Mouse (Mus musculus): ENCODE results near the gene Srr.
A peak's percentile ranks its signal among the peaks of the same experiment; 100 is the strongest.

Srr gene

DNA sequence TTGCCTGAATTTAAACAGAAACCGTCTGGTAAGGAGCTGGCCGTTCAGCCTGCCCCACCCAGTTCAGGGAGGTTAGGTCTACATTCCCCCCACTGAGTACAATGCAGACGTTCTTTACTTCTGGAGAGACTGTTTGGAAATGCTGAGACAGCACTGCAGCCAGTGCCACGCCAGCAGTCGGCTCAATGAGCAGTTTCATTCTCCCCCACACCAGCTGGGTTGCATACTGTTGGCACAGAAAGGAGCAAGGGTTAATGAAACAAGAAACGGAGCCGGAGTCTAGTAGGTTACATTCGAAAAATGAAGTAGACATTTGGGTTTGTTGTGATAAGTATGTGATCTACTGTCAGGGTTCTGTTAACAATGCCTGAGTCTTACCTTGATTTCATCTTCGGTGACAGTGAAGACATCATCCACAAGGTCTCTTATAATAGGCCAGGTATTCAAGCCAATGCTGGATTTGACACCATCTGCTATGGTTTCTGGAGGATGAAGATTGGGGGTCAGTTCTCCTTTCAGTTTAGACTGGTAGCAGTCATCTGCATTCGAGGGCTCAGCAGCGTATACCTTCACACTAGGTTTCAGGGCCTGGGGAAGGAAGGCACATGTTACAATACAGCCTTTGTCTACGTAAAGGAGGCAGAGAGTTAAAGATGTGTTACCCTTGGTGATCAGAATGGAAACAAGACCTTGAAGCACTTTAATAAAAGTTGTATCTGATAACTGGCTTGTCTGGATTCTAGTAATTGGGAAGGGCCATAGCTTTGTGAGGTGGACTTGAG, 16.9 kb downstream of the Srr start:
- no peak for DNase-seq (ENCODE audit: low read depth, low spot score)

DNA sequence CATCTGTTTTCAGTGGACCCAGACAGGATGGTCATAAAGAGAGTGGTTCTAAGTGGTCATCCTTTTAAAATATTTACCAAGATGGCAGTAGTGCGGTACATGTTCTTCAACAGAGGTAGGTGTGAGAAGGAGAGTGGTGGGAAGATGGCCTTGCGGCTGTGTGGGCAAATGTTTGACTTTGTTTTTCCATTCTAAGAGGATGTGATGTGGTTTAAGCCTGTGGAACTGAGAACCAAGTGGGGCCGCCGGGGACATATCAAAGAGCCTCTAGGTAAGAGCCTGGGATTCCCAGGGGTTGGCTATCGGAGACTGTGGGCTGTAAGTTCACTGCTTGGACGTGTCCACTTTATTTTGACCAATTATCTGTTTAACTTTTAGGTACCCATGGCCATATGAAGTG, 17.9 kb downstream of the Srr start:
- no peak for DNase-seq (ENCODE audit: low read depth, low spot score)

DNA sequence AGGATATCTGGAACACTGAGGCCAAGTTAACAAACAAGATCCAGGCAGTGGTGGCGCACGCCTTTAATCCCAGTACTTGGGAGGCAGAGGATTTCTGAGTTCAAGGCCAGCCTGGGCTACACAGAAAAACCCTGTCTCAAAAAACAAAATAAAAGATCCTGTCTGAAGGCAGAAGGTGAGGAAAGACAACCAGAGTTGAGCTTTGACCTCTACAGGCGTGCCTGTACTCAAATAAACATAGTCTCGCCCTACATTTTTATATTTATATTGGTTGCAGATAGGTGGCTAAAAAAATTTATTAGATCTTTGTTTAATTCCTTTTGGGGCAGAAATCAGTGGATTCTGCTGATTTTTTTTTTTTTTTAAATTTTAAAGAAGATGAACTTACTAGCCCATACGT, 23.3 kb downstream of the Srr start:
- DNase-seq (ENCODE audit: low read depth, low spot score), result no peak

DNA sequence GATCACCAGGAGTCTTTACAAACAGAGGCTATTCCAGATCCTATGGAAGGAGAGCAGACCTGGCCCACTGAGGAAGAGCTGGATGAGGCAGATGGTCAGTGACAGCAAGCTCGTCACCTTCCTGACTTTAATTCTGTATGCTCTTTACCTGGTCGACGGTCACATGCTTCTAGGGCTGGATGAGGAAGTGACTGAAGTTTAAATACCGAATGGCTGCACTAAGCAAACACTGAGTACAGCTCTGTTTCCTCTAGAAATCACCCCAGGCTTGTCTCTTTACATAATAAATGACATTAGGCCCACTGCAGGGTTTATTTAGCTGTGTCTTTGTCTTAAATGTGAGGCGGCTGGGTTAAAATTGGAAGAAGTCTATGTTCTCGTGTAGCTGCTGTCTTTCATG, 24.2 kb downstream of the Srr start:
- DNase-seq (ENCODE audit: low read depth, low spot score), result no peak

DNA sequence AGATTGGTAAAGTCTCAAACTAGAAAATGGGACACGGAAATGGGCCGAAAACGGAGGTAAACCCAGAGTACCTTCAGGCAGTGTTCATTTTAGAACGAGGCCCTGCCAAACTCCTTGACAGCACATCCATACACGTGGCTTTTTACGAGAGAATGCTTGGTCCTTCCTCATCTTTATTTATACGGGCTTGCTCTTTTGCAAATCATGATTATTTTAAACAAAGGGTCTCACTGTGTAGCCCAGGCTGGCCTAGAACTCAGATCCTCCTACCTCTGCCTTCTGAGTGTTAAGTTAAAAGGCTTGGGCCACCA, 27.3 kb downstream of the Srr start:
- no peak for DNase-seq (ENCODE audit: low read depth, low spot score)

DNA sequence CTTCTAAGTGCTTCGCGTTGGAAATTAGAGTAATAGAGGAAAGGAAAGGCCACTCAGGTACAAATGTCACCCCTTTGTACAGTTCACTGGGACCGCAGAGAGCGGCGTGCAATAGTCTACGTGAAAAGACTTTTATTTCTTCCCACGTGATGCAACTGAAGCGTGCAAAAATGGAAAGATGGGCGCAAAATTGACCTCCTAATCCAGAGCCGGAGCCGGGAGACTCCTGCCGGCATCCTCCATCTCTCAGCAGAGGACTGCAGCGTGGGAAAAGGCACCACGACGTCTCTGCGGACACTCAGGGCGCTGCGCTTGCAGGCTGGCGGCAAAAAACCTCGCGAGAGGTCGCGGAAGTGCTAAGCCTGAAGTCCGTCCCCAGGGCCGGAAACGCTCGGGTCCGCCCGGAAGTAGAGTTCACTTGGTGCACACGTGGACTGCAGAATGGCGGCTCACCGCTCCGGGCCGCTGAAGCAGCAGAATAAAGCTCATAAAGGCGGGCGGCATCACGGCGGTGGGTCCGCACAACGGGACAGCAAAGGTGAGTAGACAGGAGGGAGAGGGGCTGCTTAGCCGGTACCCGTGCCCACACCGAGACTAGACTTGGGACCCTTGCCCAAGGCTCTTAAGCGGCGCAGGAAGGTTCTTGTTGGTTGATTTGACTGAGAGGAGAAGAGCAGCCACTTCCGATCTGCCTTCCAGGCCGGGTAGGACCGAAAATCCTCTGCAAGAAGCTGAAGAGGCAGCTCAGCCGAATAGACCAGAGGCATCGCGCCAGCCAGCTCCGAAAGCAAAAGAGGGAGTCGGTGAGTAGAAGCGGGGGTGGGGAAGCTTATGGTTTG, 27.9 kb downstream of the Srr start, which contains the start of gene Tsr1:
Gene Tsr1 (plus strand): TSS at position 394 of the 839 bp plus-strand sequence.
- DNase-seq (ENCODE audit: low read depth, low spot score), result peak; percentile 92

DNA sequence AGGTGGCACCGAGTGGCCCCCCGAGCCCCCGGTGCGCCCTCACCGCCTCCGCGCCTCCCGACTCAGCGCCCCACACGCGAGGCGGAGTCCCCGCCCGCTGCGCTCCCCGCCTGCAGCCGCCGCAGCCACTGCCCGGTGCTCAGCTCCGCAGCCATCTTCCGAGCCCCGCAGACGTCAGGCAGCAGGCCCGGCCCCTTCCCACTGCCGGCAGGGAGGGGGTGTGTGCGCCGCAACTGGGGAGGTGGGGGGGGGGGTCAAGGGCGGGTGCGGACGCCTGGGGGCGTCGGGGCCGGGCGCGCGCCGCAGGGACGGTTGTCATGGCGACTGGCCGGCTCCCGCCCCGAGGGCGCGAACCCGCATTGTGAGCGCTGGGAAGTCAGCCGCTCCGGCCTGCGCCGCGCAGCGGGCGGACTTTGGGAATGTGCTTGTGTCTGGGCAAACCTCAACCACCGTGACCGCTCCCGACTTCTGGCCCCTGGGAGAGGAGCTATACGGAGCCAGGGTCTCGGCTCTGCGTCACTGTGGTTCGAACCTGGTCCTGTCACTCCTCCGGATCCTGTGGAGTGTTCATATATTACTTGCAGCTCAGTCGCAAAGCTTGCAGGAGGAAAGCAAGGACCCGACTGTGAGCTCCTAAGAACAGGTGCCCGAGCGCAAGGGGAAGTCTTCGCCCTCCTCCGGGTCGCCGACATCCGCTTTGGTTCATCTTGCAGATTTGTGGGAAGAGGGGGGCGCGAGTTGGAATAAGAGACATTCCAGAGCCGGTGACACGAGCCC, 28.7 kb downstream of the Srr start, which contains the start of gene Sgsm2:
Gene Sgsm2 (minus strand): TSS at position 160 of the 777 bp plus-strand sequence.
- DNase-seq (ENCODE audit: low read depth, low spot score), result peak; percentile 79

DNA sequence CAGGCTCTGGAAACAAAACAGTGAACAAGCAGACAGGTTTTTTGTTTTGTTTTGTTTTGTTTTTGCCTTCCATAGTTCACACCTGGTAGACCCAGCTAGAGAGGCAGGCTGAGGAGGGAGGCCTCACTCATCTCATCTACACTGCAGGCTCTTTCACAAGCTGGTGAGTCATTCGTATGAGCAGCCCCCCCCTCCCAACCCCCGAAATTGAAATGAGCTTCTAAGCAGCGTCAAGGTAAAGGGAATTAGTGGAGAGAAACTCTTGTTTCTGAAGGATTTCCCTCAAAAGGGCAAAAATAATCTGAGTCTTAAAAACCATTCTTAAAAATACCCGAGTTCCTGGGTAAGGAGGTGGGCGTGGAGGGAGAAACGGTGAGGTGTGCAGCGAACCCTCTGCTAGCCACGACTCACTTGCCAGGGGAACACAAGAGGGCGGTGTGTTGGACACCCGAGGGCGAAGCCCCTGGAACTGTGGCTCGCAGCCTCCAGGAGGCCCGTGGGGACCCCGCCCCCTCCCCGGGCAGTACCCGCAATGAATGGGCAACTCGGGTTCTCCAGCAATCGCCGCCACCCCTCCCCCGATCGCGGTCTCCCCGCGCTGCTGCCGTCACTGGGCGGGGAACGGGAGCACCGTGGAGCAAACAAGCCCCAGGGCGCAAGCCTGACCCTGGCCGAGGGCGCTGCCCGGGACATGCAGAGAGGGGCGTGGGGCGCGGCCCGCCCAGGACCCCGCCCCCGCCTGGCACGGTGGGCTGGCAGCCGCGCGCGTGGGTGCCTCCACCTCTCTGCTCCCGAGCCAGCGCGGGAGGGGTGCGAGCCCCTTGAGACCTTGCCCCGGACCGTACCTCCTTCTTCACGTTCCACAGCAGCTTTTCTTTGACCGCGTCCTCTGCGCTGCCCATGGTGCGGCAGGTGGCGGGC, 29.5 kb downstream of the Srr start:
- DNase-seq (ENCODE audit: low read depth, low spot score), result peak; percentile 66

DNA sequence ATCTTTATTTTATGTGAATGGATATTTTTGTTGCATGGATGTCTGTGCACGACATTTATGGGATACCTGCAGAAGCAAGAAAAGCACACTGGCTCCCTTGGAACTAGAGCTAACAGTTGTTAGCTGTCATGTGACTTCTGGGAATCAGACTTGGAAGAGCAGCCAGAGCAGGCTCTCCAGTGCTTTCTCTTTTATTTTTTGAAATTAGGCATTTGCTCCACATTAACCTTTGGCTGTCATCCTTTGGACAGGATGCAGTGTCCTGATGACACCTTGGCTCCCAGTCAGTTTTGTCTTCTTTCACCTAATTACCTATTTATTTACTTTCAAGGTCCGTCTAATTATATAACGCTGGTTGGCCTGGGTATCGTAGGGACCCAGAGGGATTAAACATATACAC, 31.1 kb downstream of the Srr start:
- DNase-seq (ENCODE audit: low read depth, low spot score), result no peak

DNA sequence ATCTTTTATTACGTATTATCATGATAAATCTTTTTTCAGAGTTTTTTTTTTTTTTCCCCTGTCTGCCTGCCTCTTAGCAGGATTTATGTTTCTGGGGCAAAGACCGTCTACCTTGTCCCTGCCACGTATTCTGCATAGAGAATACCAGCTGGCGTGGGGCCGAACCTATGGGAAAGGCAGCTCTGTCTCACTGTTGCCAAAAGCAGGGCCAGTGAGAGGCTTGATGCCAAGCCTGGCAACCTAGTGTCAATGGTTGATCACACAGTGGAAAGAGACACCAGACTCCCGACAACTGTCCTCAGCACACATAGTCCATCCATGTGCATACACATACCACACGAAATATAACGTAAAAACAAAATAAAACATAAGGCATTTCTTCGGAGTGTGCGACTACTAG, 42.6 kb downstream of the Srr start:
- DNase-seq (ENCODE audit: low read depth, low spot score), result no peak

DNA sequence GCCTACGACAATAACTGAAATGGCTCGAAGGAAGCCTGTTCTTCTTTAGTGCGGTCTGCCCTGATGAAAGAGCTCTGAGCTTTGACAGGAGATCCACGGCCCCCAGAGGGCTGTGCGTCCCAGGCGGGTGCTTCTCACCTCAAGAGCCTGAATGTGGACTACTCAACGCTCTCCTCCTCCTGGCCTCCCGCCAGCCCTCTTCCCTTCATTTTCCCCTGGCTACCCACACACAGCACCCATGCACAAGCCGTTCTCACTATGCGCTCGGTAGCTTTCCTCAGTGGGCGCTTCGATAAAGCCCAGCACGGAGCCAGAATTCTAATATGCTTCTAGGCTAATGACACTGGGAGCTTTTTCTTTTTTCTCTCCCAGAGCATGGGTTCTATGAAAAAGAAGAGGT, 43.8 kb downstream of the Srr start:
- DNase-seq (ENCODE audit: low read depth, low spot score), result no peak

DNA sequence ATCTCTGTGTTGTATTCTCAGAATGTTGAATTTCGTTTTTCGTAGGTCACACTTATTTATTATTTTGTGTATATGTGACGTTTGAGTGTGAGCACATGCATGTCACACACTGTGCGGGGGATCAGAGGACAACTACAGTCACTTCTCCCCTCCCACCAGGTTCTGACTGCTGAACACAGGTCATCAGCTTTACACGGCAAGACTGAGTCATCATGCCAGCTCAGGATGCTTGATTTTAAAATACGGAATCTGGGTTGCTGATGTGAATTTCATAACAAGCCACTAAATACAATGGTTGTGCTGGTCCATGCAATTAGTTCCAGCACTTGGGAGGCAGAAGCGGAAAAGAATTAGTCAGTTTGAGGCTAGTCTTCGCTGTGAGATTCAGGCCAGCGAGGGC, 44.7 kb downstream of the Srr start:
- peak; percentile 54 for DNase-seq (ENCODE audit: low read depth, low spot score)

DNA sequence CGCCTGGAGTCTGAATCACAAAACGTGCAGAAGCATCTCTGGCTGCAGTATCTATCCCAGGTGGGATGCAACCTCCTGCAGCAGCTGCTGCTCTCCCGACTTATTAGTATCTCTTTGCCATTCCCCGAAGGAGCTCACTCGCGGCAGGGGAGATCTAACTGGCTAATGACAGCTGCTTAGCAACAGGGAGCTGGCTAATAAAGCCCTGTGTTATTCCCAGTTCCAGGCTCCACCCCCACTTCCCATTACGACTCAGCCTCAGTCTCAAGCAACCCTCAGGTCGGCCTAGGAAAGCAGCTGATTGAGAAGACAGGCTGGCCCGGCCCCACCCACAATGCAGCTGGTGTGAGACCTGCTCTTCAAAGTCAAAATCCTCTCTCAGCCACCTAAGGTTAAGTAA, 48.9 kb downstream of the Srr start:
- no peak for DNase-seq (ENCODE audit: low read depth, low spot score)

DNA sequence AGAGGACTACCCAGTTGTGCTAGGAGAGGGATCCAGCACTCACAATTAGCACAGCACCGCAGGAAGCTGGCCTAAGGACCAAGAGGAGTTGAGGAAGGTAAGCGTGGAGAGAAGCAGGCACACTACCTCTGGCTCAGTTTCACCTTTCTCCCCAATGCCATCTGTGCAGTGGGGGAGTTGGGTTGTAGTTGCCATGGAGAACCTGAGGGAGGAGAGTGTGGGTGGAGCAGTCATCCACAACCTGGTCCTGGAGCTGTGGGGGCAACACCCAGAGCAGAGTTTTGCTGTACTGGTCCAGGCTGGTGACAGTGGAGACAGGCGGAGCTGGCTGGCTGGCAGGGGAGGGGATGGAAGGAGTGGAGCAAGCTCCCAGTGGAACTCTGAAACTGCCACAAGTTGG, 51.1 kb downstream of the Srr start:
- DNase-seq (ENCODE audit: low read depth, low spot score), result no peak

DNA sequence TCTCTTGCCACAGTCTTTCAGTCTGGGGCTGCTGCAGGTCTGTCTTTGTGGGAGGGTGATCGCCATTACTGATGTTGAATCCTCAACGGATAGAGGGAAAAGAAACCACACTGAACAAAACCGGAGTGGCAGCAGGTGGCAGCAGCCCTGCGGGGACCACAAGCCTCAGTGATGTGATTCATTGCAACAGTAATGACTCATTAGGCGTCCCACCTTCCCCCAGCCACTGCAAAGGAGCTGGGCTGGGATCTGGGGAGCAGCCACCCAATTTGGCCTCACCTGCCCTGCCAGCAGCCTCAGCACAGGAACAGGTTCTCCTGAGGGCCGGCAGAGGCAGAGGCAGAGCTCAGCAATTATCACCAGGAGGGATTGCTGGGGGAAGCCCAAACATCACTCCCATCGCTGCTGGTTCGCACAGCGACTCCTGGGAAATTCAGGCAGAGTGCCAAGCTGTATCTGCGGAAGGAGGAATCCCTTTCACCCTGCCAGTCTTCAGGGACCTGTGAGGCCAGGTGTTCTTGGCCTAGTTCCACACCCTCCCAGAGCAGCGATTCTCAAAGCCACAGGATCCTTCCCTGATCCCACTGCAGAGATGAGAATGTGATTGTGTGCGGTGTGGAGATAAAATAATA, 54.6 kb downstream of the Srr start:
- DNase-seq (ENCODE audit: low read depth, low spot score), result no peak

DNA sequence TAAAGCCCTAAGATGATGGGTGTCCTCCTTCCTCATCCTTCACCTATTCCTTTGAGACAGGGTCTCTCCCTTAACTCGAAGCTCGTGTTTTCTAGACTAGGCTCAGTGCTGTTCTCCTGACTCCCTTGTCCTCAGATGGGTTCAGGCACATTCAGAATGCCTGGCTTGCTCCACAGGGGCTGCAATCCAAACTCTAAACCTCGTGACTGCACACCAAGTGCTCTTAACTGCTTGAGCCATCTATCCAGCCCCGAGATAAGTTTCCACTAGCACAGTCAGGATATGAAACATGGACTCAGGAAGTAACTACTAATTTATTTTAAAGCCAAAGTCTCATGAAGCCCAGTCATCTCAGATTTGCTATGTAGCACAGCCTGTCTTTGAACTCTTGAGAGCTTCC, 55.2 kb downstream of the Srr start:
- no peak for DNase-seq (ENCODE audit: low read depth, low spot score)

DNA sequence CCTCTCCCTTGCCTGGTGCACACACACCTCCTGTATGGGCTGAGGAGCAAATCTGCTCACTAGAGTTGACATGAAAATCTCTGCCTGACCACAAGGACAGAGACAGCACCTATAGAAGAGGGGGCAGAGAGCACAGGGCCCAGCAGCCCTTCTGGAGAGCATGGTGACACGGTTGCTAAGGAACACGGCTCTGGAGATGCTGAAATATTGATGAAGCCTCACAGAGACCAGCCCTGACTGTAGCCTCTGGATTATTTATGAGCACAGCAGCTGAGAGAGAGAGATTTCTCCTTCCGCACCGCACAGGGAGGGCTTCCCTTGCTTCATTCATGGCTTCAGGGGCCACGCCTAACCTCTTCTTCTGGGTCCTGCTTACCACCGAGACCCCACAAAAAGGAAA, 56.1 kb downstream of the Srr start:
- DNase-seq (ENCODE audit: low read depth, low spot score), result no peak

DNA sequence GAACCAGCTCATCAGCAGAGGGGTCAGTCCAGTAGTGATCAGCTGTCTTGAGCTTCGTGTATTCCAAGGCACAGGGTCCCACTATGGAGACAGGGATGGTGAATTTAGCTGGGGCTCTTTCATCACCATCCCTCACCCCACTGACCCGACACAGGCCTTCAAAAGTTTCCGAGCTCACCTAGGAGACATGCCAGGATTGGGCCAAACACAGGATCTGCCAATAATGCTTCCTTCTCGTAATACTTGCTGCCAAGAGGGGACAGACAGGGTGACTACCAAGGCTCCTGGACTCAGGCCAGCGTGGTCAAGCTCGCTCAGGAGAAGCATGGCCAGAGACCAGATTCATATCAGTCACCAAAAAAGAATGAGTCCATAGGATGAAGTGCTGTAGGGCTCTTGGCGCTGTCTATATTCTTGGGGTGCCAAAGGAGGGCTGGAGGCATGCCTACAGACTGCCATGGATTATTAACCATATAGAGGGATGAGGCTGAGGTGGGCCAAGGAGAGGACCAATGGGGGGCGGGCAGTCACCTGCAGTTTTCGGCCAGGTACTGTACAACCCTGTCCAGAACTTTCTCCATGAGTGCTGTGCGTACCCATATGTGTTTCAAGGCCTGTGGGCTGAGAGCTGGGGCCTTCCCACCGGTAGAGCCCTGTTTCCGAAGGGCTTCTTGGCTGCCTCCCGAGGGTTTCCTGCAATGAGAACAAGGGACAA, 57.5 kb downstream of the Srr start:
- DNase-seq (ENCODE audit: low read depth, low spot score), result no peak

DNA sequence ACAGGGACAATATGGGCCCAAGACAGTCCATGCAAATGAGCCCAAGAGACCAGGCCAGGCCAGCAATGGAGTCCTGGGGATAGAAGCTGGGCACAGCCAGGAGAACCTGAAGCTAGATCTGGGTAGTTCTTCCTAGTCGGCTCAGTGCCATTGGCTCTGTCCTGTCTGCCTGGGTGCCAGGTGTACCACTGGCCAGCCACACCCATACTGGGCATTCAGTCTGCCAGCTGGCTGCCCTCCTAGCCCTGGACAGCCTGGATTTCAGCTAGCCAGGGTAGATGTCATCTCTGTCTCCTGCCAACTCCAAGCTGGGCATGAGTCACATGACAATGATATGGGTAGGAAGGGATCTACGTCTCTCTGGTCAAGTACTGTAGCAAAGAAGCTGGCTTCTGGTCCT, 58.6 kb downstream of the Srr start:
- no peak for DNase-seq (ENCODE audit: low read depth, low spot score)

DNA sequence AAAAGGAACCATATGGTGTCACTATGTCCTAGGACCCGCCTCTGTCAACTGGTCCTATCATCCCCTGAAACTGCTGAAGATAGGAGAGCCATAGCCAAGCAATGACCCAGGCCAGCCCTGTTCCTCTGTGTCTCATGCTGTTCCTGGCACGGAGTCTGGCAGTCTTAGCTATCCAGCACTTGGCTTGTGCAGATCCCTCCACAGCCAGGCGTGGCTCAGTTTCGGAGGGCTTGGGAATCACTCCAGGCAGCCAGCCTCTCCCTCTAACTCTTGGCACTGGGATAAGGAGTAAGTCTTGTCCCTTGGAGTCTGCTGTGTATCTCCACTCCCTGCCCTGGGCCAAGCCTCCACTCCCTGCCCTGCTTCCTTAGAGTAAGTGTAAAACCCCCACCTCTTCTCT, 59.1 kb downstream of the Srr start:
- DNase-seq (ENCODE audit: low read depth, low spot score), result no peak

All from CD4-positive, CD25-positive, alpha-beta regulatory T cell, adult 2 months (primary cell).